Mouse (Mus musculus) hindbrain, embryonic 14.5 days (tissue): ENCODE results near the gene Wrap53. TPM values are rescaled to one million over a fixed set of nuclear protein-coding genes. Genes with fewer than 3 reads are reported as not detected.

Source experiments
- ATAC-seq: fragments of 200-750 bp; cut with Nextera tagmentation; 2 replicates; pipeline ENCODE4 v1.8.0; 2017; ENCODE audit warnings: moderate number of reproducible peaks, mild to moderate bottlenecking, moderate TSS enrichment, moderate library complexity; ENCODE audit not compliant: low FRiP score
- DNase-seq: peaks from one replicate; pipeline ENCODE4 v3.0.0-alpha.2; 2015; ENCODE audit warnings: low spot score
- H3K27ac ChIP-seq: fragments of 300-500 bp; sonication (generic); 2 replicates; pipeline ENCODE4 v1.5.1; 2014; ENCODE audit warnings: mild to moderate bottlenecking, moderate library complexity
- H3K27me3 ChIP-seq: fragments of 300-500 bp; sonication (generic); 2 replicates; pipeline ENCODE4 v1.6.1; 2014; ENCODE audit warnings: mild to moderate bottlenecking, low read length, mixed read lengths; ENCODE audit not compliant: control insufficient read depth, insufficient read depth
- H3K36me3 ChIP-seq: fragments of 300-500 bp; sonication (generic); replicated peaks from 2 replicates; pipeline ENCODE4 v1.6.1; 2014; ENCODE audit not compliant: control insufficient read depth, insufficient read depth
- H3K4me1 ChIP-seq: fragments of 300-500 bp; sonication (generic); replicated peaks from 2 replicates; pipeline ENCODE4 v1.6.1; 2014; ENCODE audit warnings: antibody characterized with exemption, low read length, mixed read lengths; ENCODE audit not compliant: control insufficient read depth, insufficient read depth
- H3K4me2 ChIP-seq: fragments of 300-500 bp; sonication (generic); replicated peaks from 2 replicates; pipeline ENCODE4 v1.6.1; 2014; ENCODE audit warnings: mild to moderate bottlenecking, moderate library complexity
- H3K4me3 ChIP-seq: fragments of 300-500 bp; sonication (generic); replicated peaks from 2 replicates; pipeline ENCODE4 v1.5.1; 2014; ENCODE audit warnings: mild to moderate bottlenecking, low read length
- H3K9ac ChIP-seq: fragments of 300-500 bp; sonication (generic); 2 replicates; pipeline ENCODE4 v1.6.1; 2014
- H3K9me3 ChIP-seq: fragments of 300-500 bp; sonication (generic); 2 replicates; pipeline ENCODE4 v1.6.1; 2016; ENCODE audit warnings: low read length; ENCODE audit not compliant: control insufficient read depth
- WGBS: fragments of 180-500 bp; shearing (Covaris S2); extraction: QIAGEN DNeasy Blood & Tissue Kit; methylation state at CpG from one replicate; pipeline ENCODE4 v1.1.7; 2014; 5-methylcytosine and 5-hydroxymethylcytosine counted together
- polyA plus RNA-seq: library from polyadenylated mRNA; unstranded; fragments of >200 nt; fragmentation: Nextera tagmentation; extraction: Ambion mirVana; gene quantifications from 2 replicates; pipeline ENCODE4 v1.2.1, GENCODE M21; 2014

Wrap53 gene
- polyA plus RNA-seq, 1 experiment from 2014 or later = 16.8 TPM

- peaks cover 18% of the 10 kb centered on the region; the same call in 1 of the 2 replicates for H3K36me3 ChIP-seq
- peaks cover 15% of the 10 kb centered on the region for H3K4me1 ChIP-seq
- peak overlapping the region; percentile 75 for H3K4me3 ChIP-seq
- DNase-seq (peak; percentile 56), ATAC-seq (peak; percentile 58)
- H3K27me3 ChIP-seq = no peaks in the 10 kb centered on the region
- WGBS = under 1% methylated on average over 60 of the region's 73 CpGs
- peak overlapping the region; percentile 99 for H3K4me2 ChIP-seq
- H3K9me3 ChIP-seq = no peaks in the 10 kb centered on the region
- peak overlapping the region; percentile 90 for H3K9ac ChIP-seq
- H3K27ac ChIP-seq = peak overlapping the region; percentile 83
Measured at GRCm38 (mm10) chr11:69604795-69605664, 25.0 kb upstream of the Wrap53 start.

GRCm38 (mm10) chr11:69604347-69604746, 24.3 kb upstream of the Wrap53 start:
- no peaks in the 10 kb centered on the region for H3K27me3 ChIP-seq
- peak overlapping the region; percentile 99 for H3K4me2 ChIP-seq
- WGBS = 53% methylated on average over 3 of the region's 3 CpGs
- H3K27ac ChIP-seq = peak overlapping the region; percentile 83; the same call in 1 of the 2 replicates
- no peak for DNase-seq
- peaks cover 15% of the 10 kb centered on the region for H3K4me1 ChIP-seq
- peaks cover 18% of the 10 kb centered on the region; the same call in 1 of the 2 replicates for H3K36me3 ChIP-seq
- ATAC-seq = no peak
- H3K9ac ChIP-seq = peak overlapping the region; percentile 90
- peak overlapping the region; percentile 75 for H3K4me3 ChIP-seq
- no peaks in the 10 kb centered on the region for H3K9me3 ChIP-seq

- peak overlapping the region; percentile 75; the same call in 1 of the 2 replicates for H3K4me3 ChIP-seq
- peak overlapping the region; percentile 99 for H3K4me2 ChIP-seq
- no peaks in the 10 kb centered on the region for H3K27me3 ChIP-seq
- H3K36me3 ChIP-seq = peaks cover 18% of the 10 kb centered on the region; the same call in 1 of the 2 replicates
- no peak overlapping the region for H3K9ac ChIP-seq
- H3K27ac ChIP-seq = no peak overlapping the region
- no peaks in the 10 kb centered on the region for H3K9me3 ChIP-seq
- peaks cover 15% of the 10 kb centered on the region for H3K4me1 ChIP-seq
- DNase-seq (no peak), ATAC-seq (no peak)
- 88% methylated on average over 8 of the region's 8 CpGs for WGBS
Measured at GRCm38 (mm10) chr11:69603516-69603915, 23.5 kb upstream of the Wrap53 start.

GRCm38 (mm10) chr11:69601768-69602167, 21.7 kb upstream of the Wrap53 start:
- Histone ChIP-seq H3K4me3 (no peak overlapping the region), H3K4me1 (peaks cover 15% of the 10 kb centered on the region), H3K27me3 (no peaks in the 10 kb centered on the region), H3K4me2 (no peak overlapping the region), H3K9ac (no peak overlapping the region), H3K9me3 (no peaks in the 10 kb centered on the region), H3K36me3 (peaks cover 18% of the 10 kb centered on the region; the same call in 1 of the 2 replicates), H3K27ac (no peak overlapping the region)
- DNase-seq = no peak
- ATAC-seq = no peak
- WGBS = 81% methylated on average over 3 of the region's 3 CpGs

GRCm38 (mm10) chr11:69600098-69600497, 20.0 kb upstream of the Wrap53 start:
- H3K4me3 ChIP-seq = no peak overlapping the region
- peaks cover 15% of the 10 kb centered on the region for H3K4me1 ChIP-seq
- H3K27me3 ChIP-seq = no peaks in the 10 kb centered on the region
- ATAC-seq (peak; percentile 60; the same call in 1 of the 2 replicates), DNase-seq (peak; percentile 65)
- H3K36me3 ChIP-seq = peaks cover 25% of the 10 kb centered on the region; the same call in 1 of the 2 replicates
- WGBS = 9% methylated on average over 6 of the region's 6 CpGs
- H3K27ac ChIP-seq = peak overlapping the region; percentile 54
- H3K9me3 ChIP-seq = no peaks in the 10 kb centered on the region
- no peak overlapping the region for H3K9ac ChIP-seq
- no peak overlapping the region for H3K4me2 ChIP-seq

GRCm38 (mm10) chr11:69599436-69599835, 19.4 kb upstream of the Wrap53 start:
- Histone ChIP-seq H3K9ac (peak overlapping the region; percentile 1; the same call in 1 of the 2 replicates), H3K4me2 (no peak overlapping the region), H3K36me3 (peaks cover 25% of the 10 kb centered on the region; the same call in 1 of the 2 replicates), H3K9me3 (no peaks in the 10 kb centered on the region), H3K4me1 (peaks cover 12% of the 10 kb centered on the region), H3K27ac (0 out of 2 replicates have a peak overlapping the region, but pooled peaks have one; percentile 26), H3K4me3 (no peak overlapping the region), H3K27me3 (no peaks in the 10 kb centered on the region)
- WGBS = 7% methylated on average over 9 of the region's 9 CpGs
- no peak for ATAC-seq
- no peak for DNase-seq

- Histone ChIP-seq H3K4me2 (no peak overlapping the region), H3K9ac (no peak overlapping the region), H3K27ac (no peak overlapping the region), H3K4me3 (no peak overlapping the region), H3K9me3 (no peaks in the 10 kb centered on the region), H3K27me3 (no peaks in the 10 kb centered on the region), H3K4me1 (no peaks in the 10 kb centered on the region), H3K36me3 (peaks cover 33% of the 10 kb centered on the region)
- ATAC-seq (no peak), DNase-seq (no peak)
- 98% methylated on average over 6 of the region's 6 CpGs for WGBS
Measured at GRCm38 (mm10) chr11:69594853-69595252, 14.8 kb upstream of the Wrap53 start.

GRCm38 (mm10) chr11:69592799-69593198, 12.7 kb upstream of the Wrap53 start:
- DNase-seq (no peak), ATAC-seq (no peak)
- no peak overlapping the region for H3K4me2 ChIP-seq
- no peak overlapping the region for H3K9ac ChIP-seq
- no peak overlapping the region for H3K4me3 ChIP-seq
- peaks cover 54% of the 10 kb centered on the region for H3K36me3 ChIP-seq
- H3K4me1 ChIP-seq = no peaks in the 10 kb centered on the region
- H3K27ac ChIP-seq = no peak overlapping the region
- no peaks in the 10 kb centered on the region for H3K9me3 ChIP-seq
- H3K27me3 ChIP-seq = no peaks in the 10 kb centered on the region
- 90% methylated on average over 4 of the region's 4 CpGs for whole genome bisulfite sequencing

GRCm38 (mm10) chr11:69591899-69592637, 12.0 kb upstream of the Wrap53 start:
- Histone ChIP-seq H3K27me3 (no peaks in the 10 kb centered on the region), H3K4me3 (no peak overlapping the region), H3K4me1 (no peaks in the 10 kb centered on the region), H3K36me3 (peaks cover 61% of the 10 kb centered on the region), H3K9ac (no peak overlapping the region), H3K27ac (peak overlapping the region; percentile 44; the same call in 1 of the 2 replicates), H3K4me2 (no peak overlapping the region), H3K9me3 (no peaks in the 10 kb centered on the region)
- WGBS = 80% methylated on average over 7 of the region's 7 CpGs
- DNase-seq = no peak
- ATAC-seq = peak; percentile 79; the same call in 1 of the 2 replicates
